Mouse (Mus musculus) stomach, postnatal 0 days (tissue): ENCODE data around the gene Hdlbp.

Experiments
- CTCF ChIP-seq: IDR thresholded peaks from 2 replicates; pipeline ENCODE4 v1.5.1; 2016; ENCODE audit warnings: antibody characterized with exemption, low read depth, mild to moderate bottlenecking, moderate library complexity
- EP300 ChIP-seq: optimal IDR thresholded peaks from 2 replicates; pipeline ENCODE3; 2016; ENCODE audit warnings: antibody characterized with exemption

- no peak for TF ChIP-seq CTCF
- TF ChIP-seq EP300, result no peak
These were observed 2.9 kb downstream of the Hdlbp start for GRCm38 (mm10) chr1:93475694-93476093.
